Mouse (Mus musculus) MEL (cell line): ENCODE data around the gene Gm10477. TPM values are rescaled to one million over a fixed set of nuclear protein-coding genes. Genes with fewer than 3 reads are reported as not detected.
A peak's percentile ranks its signal among the peaks of the same experiment; 100 is the strongest.

Experiments used
- DNase-seq: peaks from one replicate; pipeline ENCODE4 v3.0.0; 2011; ENCODE audit warnings: low read depth, low spot score
- H3K27ac ChIP-seq: 2 replicates; pipeline ENCODE4 v1.5.1; 2012; ENCODE audit warnings: low read depth, mild to moderate bottlenecking, control low read depth, low read length, moderate library complexity; ENCODE audit not compliant: control insufficient read depth
- H3K27me3 ChIP-seq, 2 experiments: fragments of 150-350 bp in 1 of 2; sonication (generic) in 1 of 2; 2 replicates each; pipeline ENCODE4 v1.6.1; 2012; ENCODE audit warnings: low read length in 2 of 2, mild to moderate bottlenecking in 2 of 2, improper control_type of control experiment in 1 of 2, moderate library complexity in 1 of 2; ENCODE audit not compliant: insufficient read depth in 2 of 2, control insufficient read depth in 1 of 2
- H3K36me3 ChIP-seq, 2 experiments: 2 replicates each; pipeline ENCODE4 v1.6.1; 2012 to 2014; ENCODE audit warnings: low read length in 2 of 2, improper control_type of control experiment in 1 of 2, inconsistent platforms in 1 of 2, mild to moderate bottlenecking in 1 of 2; ENCODE audit not compliant: insufficient read depth in 2 of 2, control insufficient read depth in 1 of 2
- H3K4me1 ChIP-seq, 2 experiments: fragments of 150-350 bp in 1 of 2; sonication (generic) in 1 of 2; 2 replicates each; pipeline ENCODE4 v1.6.1; 2012; ENCODE audit warnings: low read length in 2 of 2, improper control_type of control experiment in 1 of 2, mild to moderate bottlenecking in 1 of 2; ENCODE audit not compliant: insufficient read depth in 2 of 2, control insufficient read depth in 1 of 2
- H3K4me3 ChIP-seq, 2 experiments: fragments of 150-350 bp in 1 of 2; sonication (generic) in 1 of 2; 2 replicates each; pipeline ENCODE4 v1.5.1; 2012; ENCODE audit warnings: low read depth in 2 of 2, low read length in 2 of 2, mild to moderate bottlenecking in 2 of 2, moderate library complexity in 2 of 2, control low read depth in 1 of 2, improper control_type of control experiment in 1 of 2; ENCODE audit not compliant: control insufficient read depth in 1 of 2, insufficient read depth in 1 of 2
- H3K79me2 ChIP-seq: 2 replicates; pipeline ENCODE4 v1.6.1; 2012; ENCODE audit warnings: mild to moderate bottlenecking, low read length, moderate library complexity; ENCODE audit not compliant: control insufficient read depth, poor library complexity, insufficient read depth
- H3K9ac ChIP-seq: 2 replicates; pipeline ENCODE4 v1.6.1; 2012; ENCODE audit warnings: low read depth, mild to moderate bottlenecking, control low read depth, low read length, moderate library complexity; ENCODE audit not compliant: control insufficient read depth, poor library complexity, severe bottlenecking
- H3K9me3 ChIP-seq: fragments of 150-350 bp; sonication (generic); replicated peaks from 2 replicates; pipeline ENCODE4 v1.6.1; 2012; ENCODE audit warnings: mild to moderate bottlenecking, low read length, improper control_type of control experiment, moderate library complexity; ENCODE audit not compliant: insufficient read depth
- CHD1 ChIP-seq: IDR thresholded peaks from 2 replicates; pipeline ENCODE4 v1.6.1; 2012; ENCODE audit warnings: low read depth, mild to moderate bottlenecking, inconsistent platforms, low read length, improper control_type of control experiment
- CHD2 ChIP-seq: IDR thresholded peaks from 2 replicates; pipeline ENCODE4 v1.6.1; 2011; ENCODE audit warnings: low read length, improper control_type of control experiment
- CTCF ChIP-seq, 3 experiments: IDR thresholded peaks in 2 of 3; conservative IDR thresholded peaks in 1 of 3; 2 replicates each; pipeline ENCODE4 v1.5.1; 2011 to 2012; ENCODE audit warnings: low read length in 3 of 3, low read depth in 2 of 3, mild to moderate bottlenecking in 2 of 3, improper control_type of control experiment in 1 of 3, inconsistent platforms in 1 of 3, mixed read lengths in 1 of 3, moderate library complexity in 1 of 3; ENCODE audit not compliant: control insufficient read depth in 1 of 3, insufficient read depth in 1 of 3, poor library complexity in 1 of 3, severe bottlenecking in 1 of 3
- ETS1 ChIP-seq: IDR thresholded peaks from 2 replicates; pipeline ENCODE4 v1.6.1; 2012; ENCODE audit warnings: low read depth, mild to moderate bottlenecking, inconsistent platforms, low read length, improper control_type of control experiment, moderate library complexity
- MAFK ChIP-seq: IDR thresholded peaks from 2 replicates; pipeline ENCODE4 v1.6.1; 2011; ENCODE audit warnings: low read depth, mild to moderate bottlenecking, low read length, improper control_type of control experiment, borderline replicate concordance
- MAX ChIP-seq: IDR thresholded peaks from 2 replicates; pipeline ENCODE4 v1.6.1; 2011; ENCODE audit warnings: low read length, improper control_type of control experiment
- MXI1 ChIP-seq: IDR thresholded peaks from 2 replicates; pipeline ENCODE4 v1.6.1; 2011; ENCODE audit warnings: mild to moderate bottlenecking, low read depth, low read length, improper control_type of control experiment
- NRF1 ChIP-seq: IDR thresholded peaks from 2 replicates; pipeline ENCODE4 v1.6.1; 2014; ENCODE audit warnings: low read depth, mild to moderate bottlenecking, inconsistent platforms, low read length, improper control_type of control experiment, moderate library complexity; ENCODE audit not compliant: poor library complexity, insufficient read depth, severe bottlenecking
- POLR2A ChIP-seq, 2 experiments: IDR thresholded peaks; 2 replicates each; pipeline ENCODE4 v1.6.1; 2011 to 2012; ENCODE audit warnings: low read length in 2 of 2, mild to moderate bottlenecking in 2 of 2, control low read depth in 1 of 2, improper control_type of control experiment in 1 of 2, low read depth in 1 of 2, moderate library complexity in 1 of 2; ENCODE audit not compliant: control insufficient read depth in 1 of 2, insufficient read depth in 1 of 2, poor library complexity in 1 of 2
- RAD21 ChIP-seq: IDR thresholded peaks from 2 replicates; pipeline ENCODE4 v1.6.1; 2011; ENCODE audit warnings: mild to moderate bottlenecking, low read depth, low read length, improper control_type of control experiment
- SMC3 ChIP-seq: IDR thresholded peaks from 2 replicates; pipeline ENCODE4 v1.6.1; 2011; ENCODE audit warnings: low read depth, low read length, improper control_type of control experiment
- TAL1 ChIP-seq: IDR thresholded peaks from 2 replicates; pipeline ENCODE4 v1.6.1; 2012; ENCODE audit warnings: mild to moderate bottlenecking, inconsistent platforms, low read length, moderate library complexity, mixed read lengths
- TBP ChIP-seq: IDR thresholded peaks from 2 replicates; pipeline ENCODE4 v1.8.0; 2011; ENCODE audit warnings: low read depth, low read length, improper control_type of control experiment
- TCF12 ChIP-seq: IDR thresholded peaks from 2 replicates; pipeline ENCODE4 v1.6.1; 2014; ENCODE audit warnings: low read depth, mild to moderate bottlenecking, inconsistent platforms, low read length, improper control_type of control experiment, moderate library complexity
- UBTF ChIP-seq: IDR thresholded peaks from 2 replicates; pipeline ENCODE4 v1.6.1; 2012; ENCODE audit warnings: low read depth, mild to moderate bottlenecking, inconsistent platforms, low read length, improper control_type of control experiment, moderate library complexity, borderline replicate concordance; ENCODE audit not compliant: insufficient read depth
- USF1 ChIP-seq: IDR thresholded peaks from 2 replicates; pipeline ENCODE4 v1.6.1; 2014; ENCODE audit warnings: low read depth, mild to moderate bottlenecking, inconsistent platforms, low read length, improper control_type of control experiment, moderate library complexity
- ZC3H11A ChIP-seq: IDR thresholded peaks from 2 replicates; pipeline ENCODE4 v1.6.1; 2012; ENCODE audit warnings: low read depth, mild to moderate bottlenecking, inconsistent platforms, low read length, improper control_type of control experiment
- ZMIZ1 ChIP-seq: IDR thresholded peaks from 2 replicates; pipeline ENCODE4 v1.6.1; 2012; ENCODE audit warnings: low read depth, mild to moderate bottlenecking, inconsistent platforms, low read length, improper control_type of control experiment, moderate library complexity
- polyA plus RNA-seq, 2 experiments: library from polyadenylated mRNA; stranded (reverse) in 1 of 2; unstranded in 1 of 2; fragments of >175 nt in 1 of 2; fragments of >200 nt in 1 of 2; gene quantifications; 2 replicates each; pipeline versions ENCODE4 v1.2.1 to v1.2.4; 2012; ENCODE audit warnings: low replicate concordance in 2 of 2, low read depth in 1 of 2; ENCODE audit not compliant: insufficient read length in 2 of 2, insufficient read depth in 1 of 2, missing spikeins in 1 of 2
- total RNA-seq: library from RNA; depleted of rRNA; stranded (reverse); fragments of 300-350 nt; gene quantifications from 2 replicates; pipeline ENCODE4 v1.2.3, GENCODE M21; 2012

Gm10477 gene
- total and polyA plus RNA-seq, 3 experiments = not detected

DNA sequence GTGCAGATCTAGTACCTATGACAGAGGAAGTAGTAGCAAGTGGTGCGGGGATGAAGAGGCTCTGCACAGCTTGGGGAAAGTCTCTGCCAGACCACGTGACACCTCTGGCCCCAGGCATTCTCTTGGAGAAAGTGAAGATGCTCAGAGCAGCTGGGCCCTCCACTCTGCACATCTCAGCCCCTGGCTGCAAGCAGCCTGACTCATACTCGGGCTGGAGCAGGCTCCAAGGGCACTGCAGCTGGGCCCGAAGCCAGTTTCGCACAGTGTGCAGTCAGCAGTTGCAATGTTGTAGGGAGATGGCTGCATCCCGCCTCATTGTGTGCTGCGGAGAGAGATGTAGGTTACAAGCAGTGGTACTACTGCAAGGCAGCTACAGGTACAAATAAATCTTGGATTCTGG, 27.3 kb upstream of the Gm10477 start:
- H3K27ac ChIP-seq = no peak overlapping the region
- TF ChIP-seq ZMIZ1 = no peak
- no peaks in the 10 kb centered on the region for H3K9me3 ChIP-seq
- no peak overlapping the region for H3K9ac ChIP-seq
- no peaks in the 10 kb centered on the region for H3K4me1 ChIP-seq
- no peaks in the 10 kb centered on the region for H3K27me3 ChIP-seq
- no peak overlapping the region for H3K4me3 ChIP-seq
- no peaks in the 10 kb centered on the region for H3K79me2 ChIP-seq
- DNase-seq = no peak
- H3K36me3 ChIP-seq = no peaks in the 10 kb centered on the region

GRCm38 (mm10) chrX:56531266-56531665, 6.7 kb downstream of the Gm10477 start:
- Histone ChIP-seq H3K79me2 (no peaks in the 10 kb centered on the region), H3K27ac (no peak overlapping the region), H3K9me3 (no peaks in the 10 kb centered on the region), H3K4me1 (no peaks in the 10 kb centered on the region), H3K27me3 (no peaks in the 10 kb centered on the region), H3K4me3 (no peak overlapping the region), H3K36me3 (no peaks in the 10 kb centered on the region), H3K9ac (no peak overlapping the region)
- TF ChIP-seq RAD21 (peak; percentile 58), ZC3H11A (peak; percentile 37; the same call in 1 of the 2 replicates), TBP (no peak), MAFK (no peak), TAL1 (no peak), SMC3 (peak; percentile 68), POLR2A (IDR thresholded peaks at IDR 0.05; ENCODE audit: control insufficient read depth in 1 of 2, insufficient read depth in 1 of 2, low read depth in 1 of 2, low read length in 2 of 2, poor library complexity in 1 of 2) (no peak), MXI1 (no peak), MAX (no peak), ETS1 (no peak), CHD1 (no peak), CTCF (IDR thresholded peaks at IDR 0.05 in 2 of 3, conservative IDR thresholded peaks at IDR 0.05 in 1 of 3; ENCODE audit: control insufficient read depth in 1 of 3, insufficient read depth in 1 of 3, low read depth in 2 of 3, low read length in 3 of 3, poor library complexity in 1 of 3, severe bottlenecking in 1 of 3) (peak; percentile 49 to 71 (median 60)), NRF1 (no peak), USF1 (no peak)
- DNase-seq = peak; percentile 57

GRCm38 (mm10) chrX:56537162-56537561, 12.6 kb downstream of the Gm10477 start:
- TF ChIP-seq TAL1 (no peak), TCF12 (no peak), UBTF (no peak), CTCF (IDR thresholded peaks at IDR 0.05 in 2 of 3, conservative IDR thresholded peaks at IDR 0.05 in 1 of 3; ENCODE audit: control insufficient read depth in 1 of 3, insufficient read depth in 1 of 3, low read depth in 2 of 3, low read length in 3 of 3, poor library complexity in 1 of 3, severe bottlenecking in 1 of 3) (peak; percentile 11 to 41 (median 37); a peak in 4 of 6 replicates), CHD2 (no peak), SMC3 (peak; percentile 24; the same call in 1 of the 2 replicates), RAD21 (peak; percentile 43)
- Histone ChIP-seq H3K79me2 (no peaks in the 10 kb centered on the region), H3K9ac (no peak overlapping the region), H3K36me3 (no peaks in the 10 kb centered on the region), H3K4me3 (no peak overlapping the region), H3K27ac (no peak overlapping the region), H3K9me3 (no peaks in the 10 kb centered on the region), H3K27me3 (no peaks in the 10 kb centered on the region), H3K4me1 (no peaks in the 10 kb centered on the region)
- DNase-seq = peak; percentile 16
